Mouse (Mus musculus) midbrain, embryonic 10.5 days (tissue): ENCODE measurements around the gene Ttc30b. TPM values are rescaled to one million over a fixed set of nuclear protein-coding genes. Genes with fewer than 3 reads are reported as not detected.
A peak's percentile ranks its signal among the peaks of the same experiment; 100 is the strongest.
"Not testable (repeated sequence)": the region's sequence is repeated elsewhere in the genome, so short reads cannot be mapped to it uniquely, and the experiment has no call there.

ENCODE experiments used
- DNase-seq: peaks from one replicate; pipeline ENCODE4 v3.0.0-alpha.2; 2017; ENCODE audit warnings: low spot score
- H3K27ac ChIP-seq: fragments of 300-500 bp; sonication (generic); replicated peaks from 2 replicates; pipeline ENCODE4 v1.5.1; 2016; ENCODE audit warnings: mild to moderate bottlenecking
- H3K27me3 ChIP-seq: fragments of 300-500 bp; sonication (generic); 2 replicates; pipeline ENCODE4 v1.6.1; 2016; ENCODE audit warnings: low read depth, mild to moderate bottlenecking; ENCODE audit not compliant: poor library complexity, severe bottlenecking
- H3K36me3 ChIP-seq: fragments of 300-500 bp; sonication (generic); 2 replicates; pipeline ENCODE4 v1.6.1; 2016; ENCODE audit warnings: mild to moderate bottlenecking, moderate library complexity
- H3K4me1 ChIP-seq: fragments of 300-500 bp; sonication (generic); 2 replicates; pipeline ENCODE4 v1.6.1; 2016
- H3K4me3 ChIP-seq: fragments of 300-500 bp; sonication (generic); 2 replicates; pipeline ENCODE4 v1.5.1; 2016; ENCODE audit warnings: mild to moderate bottlenecking, moderate library complexity
- H3K9me3 ChIP-seq: fragments of 300-500 bp; sonication (generic); replicated peaks from 2 replicates; pipeline ENCODE4 v1.6.1; 2016; ENCODE audit warnings: mild to moderate bottlenecking
- WGBS: fragments of 180-500 bp; shearing (Covaris S2); methylation state at CpG from one replicate; pipeline ENCODE4 v1.1.7; 2016; 5-methylcytosine and 5-hydroxymethylcytosine counted together
- polyA plus RNA-seq: library from polyadenylated mRNA; unstranded; fragments of >200 nt; fragmentation: Nextera tagmentation; extraction: Ambion mirVana; gene quantifications from 2 replicates; pipeline ENCODE4 v1.2.1, GENCODE M21; 2016

The Ttc30b gene
- polyA plus RNA-seq, result 7.2 and 7.9 TPM in 2 replicates

DNA sequence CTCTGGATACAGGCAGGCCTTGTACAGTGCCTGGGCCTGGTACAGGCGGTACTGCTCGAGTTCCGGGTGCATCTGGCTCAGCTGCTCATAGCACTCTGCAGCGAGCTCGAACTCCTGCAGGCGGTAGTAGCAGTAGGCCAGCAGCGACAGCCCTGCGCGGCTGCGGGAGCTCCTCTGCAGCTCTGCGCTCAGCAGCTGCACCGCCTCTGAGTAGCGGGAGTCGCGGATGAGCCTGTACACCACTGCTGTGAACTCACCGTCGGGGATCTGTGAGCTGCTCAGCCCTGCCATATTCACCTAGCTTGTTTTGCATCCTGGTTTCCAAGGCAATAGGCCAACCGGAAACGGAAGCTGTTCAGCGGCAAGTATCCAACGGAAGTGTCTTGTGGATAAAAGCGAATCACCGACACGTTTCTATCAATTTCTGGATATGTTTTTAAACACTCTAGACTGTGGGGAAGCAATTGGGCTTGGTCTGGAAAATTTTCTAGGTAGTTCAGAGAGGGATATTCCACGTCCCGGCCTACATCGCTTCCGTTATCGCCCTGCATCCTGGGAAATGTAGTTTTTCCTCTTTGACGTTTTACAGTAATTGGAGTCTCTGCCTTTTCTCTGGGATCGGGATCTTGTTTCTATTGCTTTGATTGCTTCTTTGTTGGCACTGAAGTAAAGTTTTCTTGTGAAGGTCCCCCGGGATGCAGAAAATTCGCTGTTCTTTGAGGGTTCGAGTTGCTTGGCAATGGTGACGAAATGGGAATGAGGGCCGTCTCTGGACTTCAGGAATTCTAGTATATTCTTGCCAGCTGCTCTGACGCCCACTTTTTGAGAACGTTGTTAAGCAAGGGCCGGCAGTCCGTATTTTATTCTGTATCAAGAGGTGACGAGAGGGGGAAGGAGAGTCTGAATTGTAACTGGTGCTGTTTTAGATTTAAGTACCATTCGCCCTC lies at the start of gene Ttc30b:
Gene Ttc30b, minus strand, starts transcription at position 469 of the 947 bp plus-strand sequence.
- no peaks in the 10 kb centered on the region for H3K27me3 ChIP-seq
- no peaks in the 10 kb centered on the region for H3K9me3 ChIP-seq
- no peaks in the 10 kb centered on the region for H3K36me3 ChIP-seq
- peak; percentile 83 for DNase-seq
- H3K4me3 ChIP-seq, result peak within 1 kb of the TSS; percentile 66
- H3K4me1 ChIP-seq, result peaks cover 12% of the 10 kb centered on the region
- 5% methylated on average over 35 of the region's 42 CpGs for WGBS
- peak within 1 kb of the TSS; percentile 93 for H3K27ac ChIP-seq

DNA sequence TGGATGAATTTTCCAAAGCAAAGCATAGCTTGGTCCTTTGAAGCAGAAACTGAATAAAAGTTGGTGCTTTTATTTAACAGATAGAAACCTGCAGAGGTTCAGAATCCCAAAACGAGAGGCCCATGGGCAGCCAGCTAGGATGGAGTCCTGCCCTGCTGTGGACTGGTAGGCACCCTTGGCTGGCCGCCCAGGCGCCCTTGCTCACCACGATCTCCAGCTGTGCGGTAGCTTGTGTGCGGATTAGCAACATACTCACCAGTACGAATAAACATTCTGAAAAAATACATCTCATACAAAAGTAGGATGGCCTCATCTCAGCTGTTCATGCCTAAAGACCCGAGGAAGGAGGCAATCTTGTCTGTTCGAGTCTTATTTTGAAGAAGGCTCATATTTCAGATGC lies 49.4 kb upstream of the Ttc30b start:
- H3K4me1 ChIP-seq, result peaks cover 45% of the 10 kb centered on the region
- H3K36me3 ChIP-seq, result no peaks in the 10 kb centered on the region
- 75% methylated on average over 9 of the region's 9 CpGs for WGBS
- no peaks in the 10 kb centered on the region for H3K27me3 ChIP-seq
- no peak overlapping the region for H3K4me3 ChIP-seq
- H3K27ac ChIP-seq, result no peak overlapping the region
- no peak for DNase-seq
- H3K9me3 ChIP-seq, result no peaks in the 10 kb centered on the region

DNA sequence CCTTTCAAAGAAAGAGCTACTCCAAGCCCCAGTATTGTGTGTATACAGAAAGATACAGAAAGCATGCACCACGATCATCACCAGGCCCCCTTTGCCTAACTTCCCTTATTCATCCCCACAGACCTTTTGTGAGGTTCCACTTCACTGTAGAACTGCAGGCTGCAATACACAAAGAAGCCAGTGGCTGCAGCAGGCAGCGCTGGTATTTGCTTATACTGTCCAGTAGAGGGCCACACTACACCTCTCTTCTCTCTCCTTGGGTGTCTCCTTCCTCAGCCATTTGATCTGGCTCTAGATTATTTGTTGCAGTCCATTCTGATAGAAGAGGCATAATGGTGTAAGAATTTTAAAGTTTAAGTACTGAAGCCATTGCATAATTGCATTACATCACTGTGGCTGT lies 46.7 kb upstream of the Ttc30b start:
- no peaks in the 10 kb centered on the region for H3K36me3 ChIP-seq
- H3K27me3 ChIP-seq, result no peaks in the 10 kb centered on the region
- peak; percentile 68 for DNase-seq
- no peaks in the 10 kb centered on the region for H3K9me3 ChIP-seq
- peak overlapping the region; percentile 67 for H3K27ac ChIP-seq
- 5% methylated on average over 2 of the region's 2 CpGs for WGBS
- H3K4me1 ChIP-seq, result peaks cover 31% of the 10 kb centered on the region
- no peak overlapping the region for H3K4me3 ChIP-seq

DNA sequence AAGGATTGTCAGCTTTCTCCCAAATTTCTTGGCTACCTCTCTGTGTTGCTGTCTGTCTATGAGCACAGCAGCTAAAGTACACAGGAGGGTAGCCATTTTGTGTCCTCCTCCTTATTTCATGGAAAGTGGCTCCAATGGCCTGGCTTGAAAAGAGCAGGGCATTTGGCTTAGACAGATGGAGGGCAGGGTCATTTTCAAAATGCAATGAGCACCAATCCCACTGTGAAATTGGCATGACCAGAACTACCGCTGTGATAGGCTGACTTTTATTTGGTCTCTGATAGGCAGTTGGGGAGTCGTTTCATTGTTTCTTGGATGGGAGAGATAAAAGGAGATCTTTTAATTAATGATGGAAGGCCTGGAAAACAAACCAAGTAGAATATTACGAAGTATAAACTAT lies 45.5 kb upstream of the Ttc30b start:
- no peak overlapping the region for H3K4me3 ChIP-seq
- peaks cover 25% of the 10 kb centered on the region for H3K4me1 ChIP-seq
- no peak for DNase-seq
- H3K9me3 ChIP-seq, result no peaks in the 10 kb centered on the region
- no peaks in the 10 kb centered on the region for H3K27me3 ChIP-seq
- 84% methylated on average over 3 of the region's 3 CpGs for WGBS
- no peak overlapping the region for H3K27ac ChIP-seq
- no peaks in the 10 kb centered on the region for H3K36me3 ChIP-seq

DNA sequence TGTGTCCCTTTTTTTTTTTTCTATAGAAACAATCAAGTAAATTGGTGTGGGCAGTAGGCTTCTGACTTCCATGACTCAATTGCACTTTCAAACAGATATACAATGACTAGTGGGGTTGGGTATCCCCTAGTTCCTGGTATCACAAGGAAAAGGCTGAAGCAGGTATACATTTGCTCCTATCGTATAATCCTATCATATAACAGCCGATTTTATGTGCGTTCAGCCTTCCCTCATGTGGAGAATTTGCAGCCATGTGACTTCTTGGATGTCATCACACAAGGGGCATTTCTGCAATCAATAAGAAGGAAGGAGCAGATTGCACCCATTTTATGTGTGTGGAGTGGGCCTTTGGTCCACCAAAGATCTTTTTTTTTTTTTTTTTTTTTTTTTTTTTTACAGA lies 44.7 kb upstream of the Ttc30b start:
- Histone ChIP-seq H3K27ac (no peak overlapping the region), H3K4me1 (peaks cover 18% of the 10 kb centered on the region), H3K36me3 (no peaks in the 10 kb centered on the region), H3K4me3 (no peak overlapping the region), H3K27me3 (no peaks in the 10 kb centered on the region), H3K9me3 (no peaks in the 10 kb centered on the region)
- WGBS, result 97% methylated on average over 3 of the region's 3 CpGs
- DNase-seq, result no peak

DNA sequence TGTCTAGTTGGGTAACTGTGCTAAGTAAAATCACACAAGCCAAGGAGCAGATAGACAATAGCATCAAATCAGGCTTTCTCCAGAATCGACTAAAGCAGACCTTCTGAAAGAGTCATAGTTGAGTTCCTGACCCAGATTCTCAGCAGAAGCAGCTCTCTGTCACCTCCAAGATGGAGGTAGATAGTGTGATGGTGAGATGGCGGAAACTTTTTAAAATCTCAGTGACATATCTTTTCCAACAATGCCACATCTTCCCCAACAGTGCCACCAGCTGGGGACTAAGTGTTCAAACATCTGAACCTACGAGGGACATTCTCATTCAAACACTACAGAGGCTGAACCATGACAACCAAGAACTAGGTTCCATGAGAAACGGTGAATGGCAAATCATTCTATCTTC lies 44.2 kb upstream of the Ttc30b start:
- Histone ChIP-seq H3K9me3 (no peaks in the 10 kb centered on the region), H3K4me3 (no peak overlapping the region)
- 93% methylated on average over 4 of the region's 4 CpGs for WGBS

DNA sequence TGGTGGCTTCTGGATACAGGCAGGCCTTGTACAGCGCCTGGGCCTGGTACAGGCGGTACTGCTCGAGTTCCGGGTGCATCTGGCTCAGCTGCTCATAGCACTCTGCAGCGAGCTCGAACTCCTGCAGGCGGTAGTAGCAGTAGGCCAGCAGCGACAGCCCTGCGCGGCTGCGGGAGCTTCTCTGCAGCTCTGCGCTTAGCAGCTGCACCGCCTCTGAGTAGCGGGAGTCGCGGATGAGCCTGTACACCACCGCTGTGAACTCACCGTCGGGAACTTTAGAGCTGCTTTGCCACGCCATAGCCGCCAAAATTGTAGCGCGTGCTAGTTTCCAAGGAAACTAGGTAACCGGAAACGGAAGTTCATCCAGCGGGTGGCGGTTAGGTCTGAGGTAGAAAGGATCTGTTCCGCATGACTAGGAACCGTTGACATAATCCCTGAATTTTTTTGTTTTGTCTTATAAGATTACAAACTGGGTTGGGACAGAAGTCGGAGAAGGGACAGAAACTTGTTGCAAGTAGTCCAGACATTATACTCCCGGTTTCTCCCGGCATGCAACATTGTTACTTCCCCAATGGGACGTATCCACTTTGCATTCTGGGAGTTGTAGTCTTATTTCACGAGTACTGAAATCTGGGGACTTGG lies 43.2 kb upstream of the Ttc30b start, which contains the start of gene Ttc30a1:
Gene Ttc30a1, minus strand, starts transcription at position 528 of the 642 bp plus-strand sequence.
- H3K36me3 ChIP-seq, H3K9me3 ChIP-seq, H3K27me3 ChIP-seq: not testable (repeated sequence)
- Histone ChIP-seq H3K4me3 (peak within 1 kb of the TSS; percentile 58), H3K4me1 (peaks cover 16% of the 10 kb centered on the region), H3K27ac (peak within 1 kb of the TSS; percentile 91)
- WGBS, result 4% methylated on average over 32 of the region's 34 CpGs
- peak; percentile 85 for DNase-seq

More for the DNA sequence above, 44.2 kb upstream of the Ttc30b start:
- peaks cover 17% of the 10 kb centered on the region for H3K4me1 ChIP-seq
- no peak overlapping the region for H3K27ac ChIP-seq
- H3K36me3 ChIP-seq, result no peaks in the 10 kb centered on the region
- no peak for DNase-seq
- no peaks in the 10 kb centered on the region for H3K27me3 ChIP-seq

DNA sequence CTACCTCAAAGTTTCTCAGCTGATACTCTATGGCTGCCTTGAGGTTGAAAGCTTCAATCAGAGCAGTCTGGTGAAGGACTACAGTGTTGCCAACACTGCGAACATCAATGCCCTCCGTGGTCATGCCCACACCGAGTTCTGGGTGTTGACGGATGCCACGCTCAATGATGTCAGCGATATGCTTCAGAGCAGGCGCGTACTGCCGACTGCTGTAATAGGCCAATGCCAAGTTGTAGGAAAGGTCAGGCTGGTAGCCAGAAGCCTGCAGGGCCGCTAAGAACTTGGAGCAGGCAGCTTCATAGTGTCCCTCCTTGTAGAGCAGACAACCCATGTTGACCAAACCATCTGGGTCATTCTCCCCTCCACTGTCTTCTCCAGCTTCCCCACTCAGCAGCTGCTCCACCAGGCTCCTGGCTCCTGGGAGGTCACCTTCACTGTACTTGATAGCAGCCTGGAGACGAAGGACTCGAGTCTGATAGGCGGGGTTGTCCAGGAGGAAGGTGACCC lies 42.6 kb upstream of the Ttc30b start:
- WGBS, result 97% methylated on average over 13 of the region's 13 CpGs
- H3K36me3 ChIP-seq, DNase-seq, H3K27me3 ChIP-seq, H3K9me3 ChIP-seq: not testable (repeated sequence)
- H3K4me1 ChIP-seq, result peaks cover 13% of the 10 kb centered on the region
- peak overlapping the region; percentile 58 for H3K4me3 ChIP-seq
- H3K27ac ChIP-seq, result peak overlapping the region; percentile 91; the same call in 1 of the 2 replicates

DNA sequence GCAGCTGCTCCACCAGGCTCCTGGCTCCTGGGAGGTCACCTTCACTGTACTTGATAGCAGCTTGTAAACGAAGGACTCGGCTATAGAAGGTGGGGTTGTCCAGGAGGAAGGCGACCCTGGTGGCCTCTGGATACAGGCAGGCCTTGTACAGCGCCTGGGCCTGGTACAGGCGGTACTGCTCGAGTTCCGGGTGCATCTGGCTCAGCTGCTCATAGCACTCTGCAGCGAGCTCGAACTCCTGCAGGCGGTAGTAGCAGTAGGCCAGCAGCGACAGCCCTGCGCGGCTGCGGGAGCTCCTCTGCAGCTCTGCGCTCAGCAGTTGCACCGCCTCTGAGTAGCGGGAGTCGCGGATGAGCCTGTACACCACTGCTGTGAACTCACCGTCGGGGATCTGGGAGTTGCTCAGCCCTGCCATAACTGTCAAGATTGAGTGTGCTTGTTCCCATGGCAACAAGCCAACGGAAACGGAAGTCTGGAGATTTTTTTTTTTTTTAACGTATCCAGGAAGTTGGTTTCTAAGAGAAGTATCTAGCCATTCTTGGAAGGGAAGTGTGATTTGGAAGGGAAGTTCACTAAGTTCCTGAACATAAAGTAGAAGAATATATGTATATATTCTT lies 39.5 kb upstream of the Ttc30b start, which contains the start of gene Ttc30a2:
Gene Ttc30a2, minus strand, starts transcription at position 419 of the 617 bp plus-strand sequence.
- WGBS, result 20% methylated on average over 23 of the region's 24 CpGs
- H3K4me3 ChIP-seq, result peak within 1 kb of the TSS; percentile 23; the same call in 1 of the 2 replicates

DNA sequence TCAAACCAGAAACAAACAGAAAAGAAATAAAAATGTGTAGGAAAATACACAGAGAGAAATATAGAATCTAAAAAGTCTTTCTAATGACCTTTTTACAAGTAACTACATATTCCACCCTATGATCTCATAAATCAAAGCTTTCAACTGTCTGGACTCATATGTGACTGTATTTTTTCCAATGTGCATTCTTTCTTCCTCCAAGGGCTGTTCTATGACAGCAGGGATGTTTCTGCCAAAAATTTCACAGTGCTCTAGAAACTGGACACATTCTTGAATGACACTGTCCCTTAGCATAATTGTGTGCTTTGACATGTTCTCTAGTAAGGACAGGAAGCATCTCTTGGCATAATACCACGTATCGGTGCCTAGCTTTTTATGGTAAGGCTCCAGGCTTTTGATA lies 37.7 kb upstream of the Ttc30b start:
- not testable (repeated sequence) for H3K27ac ChIP-seq, DNase-seq, H3K36me3 ChIP-seq, H3K9me3 ChIP-seq, H3K4me1 ChIP-seq, H3K27me3 ChIP-seq, H3K4me3 ChIP-seq
- WGBS, result 89% methylated on average over 2 of the region's 2 CpGs

More for the DNA sequence above, 39.5 kb upstream of the Ttc30b start, which contains the start of gene Ttc30a2:
- not testable (repeated sequence) for H3K36me3 ChIP-seq, H3K27ac ChIP-seq, H3K9me3 ChIP-seq, DNase-seq, H3K27me3 ChIP-seq, H3K4me1 ChIP-seq

DNA sequence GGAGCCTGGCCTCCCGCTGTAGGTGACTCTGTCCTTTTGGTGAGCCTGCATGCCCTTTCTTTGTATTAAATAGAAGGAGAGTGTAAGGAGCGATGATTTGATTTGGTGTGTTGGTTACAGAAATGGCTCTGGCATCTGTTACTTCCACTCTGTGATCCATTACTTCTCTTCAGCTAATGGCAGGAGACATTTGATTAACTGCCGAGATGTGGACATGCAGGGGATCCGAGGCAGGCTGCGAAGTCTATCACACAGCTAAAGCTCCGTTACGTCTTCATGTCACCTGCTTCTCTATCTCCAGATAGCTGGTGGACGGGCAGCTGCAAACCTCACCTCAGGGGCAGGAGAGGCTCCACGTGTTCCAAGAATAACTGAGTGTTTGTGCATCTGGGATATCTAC lies 35.7 kb upstream of the Ttc30b start:
- DNase-seq, result no peak
- Histone ChIP-seq H3K27ac (no peak overlapping the region), H3K27me3 (no peaks in the 10 kb centered on the region), H3K4me3 (no peak overlapping the region), H3K36me3 (no peaks in the 10 kb centered on the region), H3K4me1 (no peaks in the 10 kb centered on the region), H3K9me3 (no peaks in the 10 kb centered on the region)
- WGBS, result 83% methylated on average over 9 of the region's 9 CpGs

DNA sequence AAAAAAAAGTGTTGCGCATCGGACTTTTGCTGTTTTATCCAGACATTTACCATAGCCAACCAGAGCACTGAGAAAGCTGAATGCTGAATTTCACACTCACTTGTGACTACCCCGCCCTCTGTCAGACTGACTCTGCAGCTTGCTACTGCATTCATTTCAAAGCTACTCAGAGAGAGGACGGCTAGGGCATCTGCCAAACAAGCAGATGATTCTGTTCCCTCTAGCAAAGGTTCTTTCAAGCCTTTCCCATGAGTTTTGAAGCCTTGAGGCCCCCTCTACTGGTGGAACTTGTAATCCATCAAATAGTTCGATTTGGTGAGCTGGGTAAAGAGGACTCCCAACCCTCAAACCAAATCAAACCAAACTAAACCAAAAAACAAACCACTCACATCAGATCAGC lies 26.6 kb upstream of the Ttc30b start:
- Histone ChIP-seq H3K4me1 (peaks cover 41% of the 10 kb centered on the region), H3K27me3 (0 out of 2 replicates have a peak, but pooled peaks cover 4% of the 10 kb centered on the region), H3K36me3 (no peaks in the 10 kb centered on the region), H3K9me3 (no peaks in the 10 kb centered on the region), H3K4me3 (peak overlapping the region; percentile 28), H3K27ac (peak overlapping the region; percentile 24; the same call in 1 of the 2 replicates)
- DNase-seq, result peak; percentile 51
- WGBS, result 25% methylated on average over 5 of the region's 5 CpGs
